Mouse (Mus musculus) cerebellum, postnatal 25 days (tissue): ENCODE measurements at regions not wholly inside any gene's neighbourhood (a gene's known extent, or its start where the extent isn't known, plus 50 kb on each side); places are given as distances from the start of the nearest gene placed in this dataset.
A peak's percentile ranks its signal among the peaks of the same experiment; 100 is the strongest.

Experiments
- DNase-seq, 2 experiments: peaks; one replicate each; pipeline ENCODE4 v3.0.0; 2021; ENCODE audit warnings: mixed read lengths in 2 of 2

DNA sequence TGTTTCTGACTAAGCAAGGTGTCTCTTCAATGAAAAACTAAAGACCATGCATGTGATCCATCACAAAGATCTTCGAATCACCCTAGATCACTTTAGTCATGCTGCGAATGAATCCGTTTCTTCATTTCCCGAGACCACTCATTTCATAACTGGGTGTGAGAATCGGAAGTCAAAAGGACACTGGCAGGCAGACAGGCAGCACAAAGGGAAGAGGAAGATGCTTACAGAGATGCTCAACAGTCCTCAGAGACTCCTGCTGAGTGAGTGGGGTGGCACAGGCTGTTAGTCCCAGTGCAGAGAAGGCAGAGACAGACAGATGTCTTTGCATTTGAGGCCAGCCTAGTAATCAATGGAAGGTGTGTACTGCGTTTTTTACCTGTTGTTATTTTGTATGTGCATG is 155.6 kb upstream of the Jmjd1c start:
- DNase-seq: no peak

- no peak for DNase-seq
Observed at GRCm38 (mm10) chr10:66940922-66941321, 155.0 kb upstream of the Jmjd1c start.

GRCm38 (mm10) chr10:66941974-66942373 is 154.0 kb upstream of the Jmjd1c start:
- peak in 1 of 2 experiments; percentile 28 for DNase-seq

GRCm38 (mm10) chr10:66943875-66944274 is 152.1 kb upstream of the Jmjd1c start:
- DNase-seq: peak; percentile 32 to 49

- DNase-seq: no peak
Observed at GRCm38 (mm10) chr10:66946161-66946560, 149.8 kb upstream of the Jmjd1c start.

DNA sequence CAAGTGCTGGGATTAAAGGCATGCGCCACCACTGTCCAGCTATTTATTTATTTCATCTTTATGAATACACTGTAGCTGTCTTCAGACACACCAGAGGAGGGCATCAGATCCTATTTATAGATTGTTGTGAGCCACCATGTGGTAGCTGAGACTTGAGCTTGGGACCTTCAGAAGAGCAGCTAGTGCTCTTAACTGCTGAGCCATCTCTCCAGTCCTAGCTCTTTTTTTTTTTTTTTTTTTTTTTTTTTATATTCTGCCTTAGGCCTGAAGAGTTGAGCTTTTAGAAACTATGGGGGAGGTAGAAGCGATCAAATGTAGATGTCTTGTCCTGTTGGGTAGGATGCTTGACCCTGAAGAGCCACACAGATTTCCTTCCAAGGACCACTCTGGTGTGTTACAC is 147.6 kb upstream of the Jmjd1c start:
- DNase-seq: no peak

DNA sequence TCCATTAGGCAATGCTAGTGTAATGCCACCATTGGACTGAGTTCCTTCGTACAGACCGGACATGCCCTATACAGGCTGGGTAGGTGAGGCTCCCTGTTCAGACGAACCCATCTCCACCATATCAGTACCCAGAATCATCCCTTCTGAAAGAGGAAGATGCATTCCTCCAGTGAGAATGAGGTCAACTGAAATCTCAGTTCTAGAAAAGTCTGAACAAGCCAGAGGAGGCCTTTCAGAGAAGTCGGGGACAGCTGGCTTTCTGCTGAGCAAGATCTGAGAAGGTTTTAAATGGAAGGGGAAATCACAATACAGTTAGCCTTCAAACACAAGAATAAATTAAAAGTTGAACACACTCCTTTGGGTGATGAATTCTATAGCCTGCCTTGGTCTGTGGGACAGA is 145.5 kb upstream of the Jmjd1c start:
- no peak for DNase-seq

DNA sequence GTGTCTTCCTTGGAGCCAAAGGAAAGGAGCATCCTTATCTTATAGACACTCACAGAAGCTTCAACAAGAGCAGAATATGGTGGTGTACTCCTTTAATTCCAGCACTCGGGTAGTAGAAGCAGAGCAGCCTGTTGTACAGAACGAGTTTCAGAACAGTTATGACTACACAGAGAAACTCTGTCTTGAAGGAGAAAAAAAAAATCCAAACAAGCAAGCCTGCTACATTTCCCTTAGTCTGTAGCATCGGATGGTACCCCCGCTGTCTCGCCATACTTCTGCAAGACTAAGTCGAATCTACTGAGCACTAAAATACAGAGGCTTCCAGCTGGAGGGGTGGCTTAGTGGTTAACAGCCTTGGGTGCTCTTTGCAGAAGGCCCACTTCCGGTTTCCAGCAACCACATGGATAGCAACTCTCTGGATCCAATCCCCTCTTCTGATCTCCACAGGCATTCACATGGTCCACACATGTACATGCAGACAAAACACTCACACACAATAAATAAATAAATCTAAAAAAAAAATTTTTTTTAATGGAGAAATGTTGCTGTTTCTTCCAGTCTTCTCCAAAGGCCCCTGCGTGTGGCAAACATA is 144.6 kb upstream of the Jmjd1c start:
- no peak for DNase-seq

DNA sequence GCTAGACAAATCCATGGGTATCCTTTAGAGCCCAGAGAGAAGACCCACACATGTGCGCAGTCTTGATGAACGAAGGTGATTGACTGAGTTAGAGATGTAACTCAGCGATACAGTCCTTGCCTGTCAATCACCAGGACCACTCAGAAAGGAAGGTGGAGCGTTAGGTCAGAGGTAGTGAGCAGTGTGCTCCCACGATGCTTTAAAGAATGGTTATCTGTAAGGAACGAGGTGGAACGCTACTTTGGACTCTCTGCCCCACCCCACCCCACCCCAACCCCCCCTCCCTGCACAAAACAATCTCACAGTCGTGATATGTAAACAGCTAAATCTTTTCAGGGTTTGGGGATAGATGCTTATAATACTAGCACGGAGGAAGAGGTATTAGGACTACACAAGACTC is 144.0 kb upstream of the Jmjd1c start:
- DNase-seq: no peak

DNA sequence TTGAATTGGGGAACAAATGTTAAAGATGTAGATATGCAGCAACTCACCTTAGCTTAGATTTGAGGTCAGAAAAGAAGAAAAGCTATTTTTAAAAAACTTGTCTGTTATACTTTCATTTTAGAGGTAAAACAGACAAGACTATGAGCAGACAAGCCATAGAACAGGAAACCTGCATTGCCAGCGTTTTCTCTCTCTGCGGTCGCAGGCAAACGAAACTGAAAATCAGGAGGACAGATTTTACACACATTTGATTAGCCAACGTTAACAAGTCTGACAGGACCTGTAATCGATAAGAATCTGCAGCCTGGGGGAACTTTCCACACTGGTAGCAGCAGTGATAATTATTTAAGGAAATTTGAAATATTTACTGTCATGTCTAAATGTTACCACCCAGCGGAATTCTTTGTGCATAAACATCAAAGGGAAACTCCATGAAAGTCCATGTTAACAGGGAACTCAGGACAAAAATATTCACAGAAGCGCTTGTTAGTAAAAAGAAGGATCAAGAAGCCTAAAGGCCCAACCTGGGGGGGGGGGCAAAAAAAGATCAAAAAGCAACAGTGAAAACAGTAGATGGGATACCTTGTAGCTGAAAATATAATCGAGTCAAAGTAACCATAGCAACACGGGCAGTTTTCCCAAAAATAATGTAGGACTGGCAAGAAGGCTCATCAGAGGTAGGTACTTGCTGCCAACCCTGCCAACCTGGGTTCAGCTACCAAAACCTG is 142.5 kb upstream of the Jmjd1c start:
- no peak for DNase-seq

- DNase-seq: peak in 1 of 2 experiments; percentile 25
Observed at GRCm38 (mm10) chr10:66953976-66954505, 141.9 kb upstream of the Jmjd1c start.

DNA sequence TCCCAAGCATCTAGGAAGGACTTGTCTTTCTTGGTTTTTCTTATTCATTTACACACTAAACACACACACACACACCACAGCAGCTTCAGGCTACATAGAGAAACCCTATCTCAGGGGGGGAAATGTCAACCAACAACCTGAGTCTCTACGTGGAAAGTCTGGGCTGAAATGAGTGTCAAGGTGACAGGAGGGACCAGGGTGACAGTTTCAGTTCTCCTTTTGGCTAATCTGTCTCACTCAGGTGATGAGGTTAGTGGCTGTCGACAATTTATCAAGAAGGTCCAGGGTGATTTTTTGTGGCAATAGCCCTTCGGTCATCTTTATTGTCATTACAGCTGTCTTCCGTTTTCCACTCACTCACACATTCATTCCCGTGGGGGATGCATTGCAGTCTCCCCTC is 140.5 kb upstream of the Jmjd1c start:
- DNase-seq: no peak

DNA sequence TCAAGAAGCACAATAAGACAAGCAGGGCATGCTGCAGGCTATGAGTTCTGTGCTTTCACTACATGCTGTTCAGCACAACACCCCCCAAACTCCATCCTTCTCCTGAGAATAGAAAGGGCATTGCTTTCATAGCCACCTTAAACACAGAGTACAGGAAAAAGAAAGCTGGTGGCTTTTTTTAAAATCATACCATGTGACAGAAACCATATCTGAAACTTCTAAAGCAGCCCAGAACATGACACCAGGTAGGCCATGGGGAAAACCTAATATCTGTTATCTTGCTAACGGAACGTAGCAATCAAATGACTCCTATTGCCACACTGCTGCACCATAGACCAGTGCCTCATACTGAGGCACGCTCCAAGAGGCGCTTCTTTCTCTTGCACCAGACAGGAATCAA is 139.3 kb upstream of the Jmjd1c start:
- no peak for DNase-seq

DNA sequence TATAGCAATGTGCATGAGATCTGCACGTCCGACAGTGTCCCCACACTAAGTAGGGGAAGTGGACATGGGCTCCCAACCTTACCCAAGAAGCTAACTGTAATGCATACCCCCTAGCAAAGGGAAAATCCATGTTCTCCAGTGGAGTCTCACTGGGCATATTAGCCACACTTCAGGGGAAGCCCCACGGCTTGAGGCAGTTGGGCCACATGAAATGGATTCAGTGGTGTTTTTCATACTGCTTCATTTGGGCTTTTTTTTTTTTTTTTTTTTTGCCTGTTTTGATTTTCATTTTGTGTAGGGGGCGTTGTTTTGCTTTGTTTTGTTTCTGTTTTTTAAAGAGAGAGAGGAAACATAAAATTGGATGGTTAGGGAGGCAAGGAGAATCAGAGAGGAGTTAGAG is 138.6 kb upstream of the Jmjd1c start:
- DNase-seq: no peak
